Mouse (Mus musculus) G1E (cell line): ENCODE results near the gene Ccr10.

Experiments used
- CTCF ChIP-seq: IDR thresholded peaks from 2 replicates; pipeline ENCODE4 v1.5.1; 2012; ENCODE audit warnings: low read depth, low read length, inconsistent platforms, mixed read lengths
- GATA1 ChIP-seq: IDR thresholded peaks from 2 replicates; pipeline ENCODE4 v1.6.1; 2012; ENCODE audit warnings: borderline replicate concordance, low read length, inconsistent platforms, mixed read lengths
- POLR2AphosphoS5 ChIP-seq: IDR thresholded peaks from 2 replicates; pipeline ENCODE4 v1.6.1; 2012; ENCODE audit warnings: low read depth, low read length, inconsistent platforms; ENCODE audit not compliant: insufficient replicate concordance
- TAL1 ChIP-seq: conservative IDR thresholded peaks from 2 replicates; pipeline ENCODE4 v1.6.1; 2012; ENCODE audit warnings: low read depth, low read length, inconsistent platforms, mixed read lengths

DNA sequence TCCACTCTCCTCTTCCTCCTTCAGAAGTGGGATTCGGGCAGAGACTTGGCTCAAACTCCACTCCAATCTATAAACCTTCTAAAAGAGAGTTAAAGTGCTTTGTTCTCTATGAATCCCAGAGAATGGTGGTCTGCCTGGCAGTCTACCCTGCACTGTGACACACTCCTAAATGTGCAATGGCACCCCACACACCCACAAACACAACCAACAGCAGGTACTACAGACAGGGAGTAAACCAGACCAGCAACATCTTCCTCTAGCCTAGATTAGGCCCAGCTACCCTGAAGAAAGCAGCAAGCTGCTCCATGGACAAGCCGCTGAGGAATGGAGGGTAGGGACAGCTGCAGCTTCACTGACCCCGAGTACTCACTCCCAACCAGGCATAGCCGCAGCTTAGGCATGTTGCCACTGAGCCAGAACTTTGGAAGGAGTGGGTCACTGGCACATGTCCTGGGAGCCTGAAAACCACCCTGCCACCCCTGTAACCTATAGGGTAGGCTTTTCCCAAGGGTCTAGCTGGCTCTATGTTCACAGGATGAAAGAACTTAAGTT is 16.8 kb upstream of the Ccr10 start:
- TF ChIP-seq CTCF (no peak), GATA1 (no peak), TAL1 (no peak), POLR2AphosphoS5 (no peak)
